Mouse (Mus musculus): ENCODE results near the gene Higd1a.

The Higd1a gene

DNA sequence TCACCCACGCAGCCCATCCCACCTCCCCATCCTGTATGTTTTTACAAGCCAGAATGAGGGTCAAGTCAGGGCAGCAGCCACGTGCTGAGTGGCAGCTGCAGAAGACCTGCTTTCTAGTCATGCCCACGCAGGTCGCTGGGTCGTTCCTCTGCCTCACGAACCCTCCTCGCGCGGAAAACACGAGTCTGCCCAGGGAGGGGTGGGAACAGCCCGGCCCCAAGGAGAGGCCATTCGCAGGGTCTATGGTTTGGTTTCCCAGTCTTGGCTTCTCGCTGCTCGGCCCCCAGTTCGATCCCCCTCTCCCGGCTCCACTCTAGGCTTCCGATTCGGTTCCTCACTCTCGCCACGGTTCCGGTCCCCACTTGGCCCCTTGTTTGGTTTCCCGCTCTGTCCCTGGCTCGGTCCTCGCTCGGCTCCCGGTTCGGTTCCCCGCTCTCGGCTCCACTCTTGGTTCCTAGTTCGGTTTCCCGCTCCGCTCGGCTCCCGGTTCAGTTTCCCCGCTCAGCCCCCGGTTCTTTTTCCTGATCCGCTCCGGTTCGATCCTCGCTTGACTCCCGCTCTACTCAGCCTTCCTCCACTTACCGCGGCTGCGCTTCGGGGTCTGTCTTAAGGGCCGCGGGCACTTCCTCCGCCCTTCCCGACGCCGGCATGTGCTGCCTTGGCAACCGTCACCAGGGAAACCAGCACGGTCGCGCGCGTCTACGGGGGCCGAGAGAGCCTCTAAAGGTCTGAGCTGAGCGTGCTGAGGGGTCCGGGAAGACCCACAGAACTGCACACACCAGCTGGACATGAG lies 19.1 kb downstream of the Higd1a start, which contains the start of gene Ccdc13:
Ccdc13 (minus strand) TSS at position 633 of the 793 bp plus-strand sequence.
- DNase-seq (ENCODE audit: low read depth), result peak; percentile 38

DNA sequence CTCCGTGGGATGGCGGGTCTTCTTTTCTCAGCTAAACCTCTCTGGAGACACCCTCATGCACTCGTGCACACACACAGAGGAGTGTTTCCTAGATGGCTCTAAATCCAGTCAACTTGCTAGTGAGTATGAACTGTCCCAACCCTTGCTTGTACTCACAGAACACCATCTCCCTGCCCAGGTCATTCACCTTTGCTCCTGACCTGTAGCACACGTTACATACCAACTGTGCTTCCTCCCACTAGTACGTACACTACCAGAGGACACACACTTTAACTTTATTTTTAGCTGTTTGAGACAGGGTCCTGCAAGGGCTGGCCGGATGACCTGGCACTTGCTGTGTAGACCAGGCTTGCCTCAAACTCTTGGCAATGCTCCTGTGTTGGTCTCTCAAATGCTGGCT lies 20.2 kb downstream of the Higd1a start:
- DNase-seq (ENCODE audit: low read depth), result no peak

DNA sequence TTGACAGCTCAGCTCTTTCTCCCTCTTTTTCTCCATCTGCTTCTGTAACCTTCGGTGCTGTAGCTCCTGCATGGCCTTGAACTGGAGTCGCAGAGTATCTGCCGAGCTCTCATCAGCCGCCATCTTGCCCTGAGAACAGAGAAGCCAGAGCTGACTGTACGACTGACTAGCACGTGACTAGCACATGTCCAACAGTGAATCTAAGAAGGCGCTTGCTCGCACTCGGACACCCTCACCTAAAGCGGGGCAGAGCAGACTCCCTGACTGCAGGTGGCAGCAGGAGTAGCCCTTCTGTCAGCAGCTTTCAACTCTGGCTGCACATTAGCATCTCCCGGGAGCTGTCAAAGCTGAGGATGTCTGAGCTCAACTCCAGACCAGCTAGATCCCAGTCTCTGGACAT lies 24.3 kb downstream of the Higd1a start:
- no peak for DNase-seq (ENCODE audit: low read depth)

DNA sequence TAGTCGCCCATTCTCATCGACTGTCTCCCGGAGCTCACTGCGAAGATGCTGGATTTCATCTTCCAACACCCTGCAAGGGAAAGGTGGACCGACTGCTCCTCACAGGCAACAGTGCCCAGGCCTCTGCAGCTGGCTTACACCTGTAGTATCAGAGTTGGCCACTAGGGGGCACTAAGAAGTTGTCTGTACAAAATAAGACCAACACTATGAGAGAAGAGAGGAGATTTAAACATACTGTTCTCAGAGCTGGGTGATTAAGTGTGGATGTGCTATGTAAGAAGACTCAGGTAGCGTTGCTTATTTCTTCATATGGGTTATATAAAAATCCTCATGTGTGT lies 27.2 kb downstream of the Higd1a start:
- peak; percentile 87 for DNase-seq (ENCODE audit: low read depth)

DNA sequence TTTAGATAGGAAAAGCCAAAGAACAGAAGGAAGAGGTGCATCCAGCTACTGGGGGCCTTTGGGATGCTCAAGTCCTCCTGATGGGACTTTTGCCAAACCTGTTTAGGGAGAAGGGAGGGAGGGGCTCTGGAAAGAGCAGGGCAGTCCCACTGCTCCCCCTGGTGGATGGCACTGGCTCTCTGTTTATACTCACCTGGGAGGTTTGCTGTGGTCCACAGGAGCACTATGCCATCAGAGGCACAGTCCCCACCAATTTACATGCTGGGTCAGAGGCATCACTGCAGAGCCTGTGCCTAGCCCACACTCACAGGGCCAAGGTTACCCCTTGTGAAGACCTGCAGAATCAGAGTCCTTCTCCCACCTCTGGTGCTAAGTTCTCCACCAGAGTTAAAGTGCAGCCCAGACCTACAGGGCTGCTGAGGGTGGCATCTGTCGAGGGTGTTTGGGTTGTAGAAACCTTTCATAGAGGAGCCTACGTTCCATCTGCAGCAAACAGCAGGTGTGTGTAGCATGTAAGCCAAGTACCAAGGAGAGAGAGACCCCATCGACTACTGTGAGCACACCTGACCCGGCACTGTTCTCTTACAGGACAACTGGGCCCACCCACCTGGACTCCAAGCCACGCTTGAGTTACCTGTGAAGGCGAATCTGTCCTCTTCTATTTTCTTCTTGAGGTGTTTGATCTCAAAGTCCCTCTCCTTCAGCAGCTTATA lies 27.8 kb downstream of the Higd1a start:
- DNase-seq (ENCODE audit: low read depth), result peak; percentile 63

DNA sequence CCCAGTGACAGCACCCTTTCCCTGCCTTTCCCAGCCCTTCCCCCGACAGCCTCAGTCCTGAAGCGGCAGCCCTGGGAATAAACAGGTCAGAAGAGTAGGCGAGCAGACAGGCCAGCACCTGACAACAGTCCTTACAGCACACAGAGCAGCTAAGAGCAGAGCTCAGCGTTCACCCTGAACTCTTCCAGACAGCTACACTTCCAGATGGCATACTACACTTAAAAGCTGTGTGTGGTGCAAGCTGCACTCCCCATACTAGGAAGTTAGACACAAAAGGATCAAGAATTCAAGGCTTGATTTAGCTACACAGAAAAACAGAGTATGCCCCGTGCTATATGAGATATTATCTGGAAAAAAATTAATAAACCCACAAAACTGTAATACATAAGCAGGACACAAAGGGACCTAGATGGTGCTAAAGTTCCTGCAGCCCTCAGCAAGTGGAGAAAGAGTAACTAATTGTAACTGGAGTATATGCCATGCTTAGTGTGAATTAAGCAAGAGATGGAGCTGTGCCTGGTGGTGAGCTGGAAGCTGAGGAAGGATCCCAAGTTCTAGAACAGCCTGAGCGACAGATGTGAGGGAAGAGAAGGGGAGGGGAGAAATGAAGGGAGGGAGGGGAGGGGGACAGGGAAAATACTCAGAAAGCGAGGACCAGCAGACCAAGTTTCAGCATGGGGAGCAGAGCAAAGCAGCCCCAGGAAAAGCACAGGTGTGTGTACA lies 28.7 kb downstream of the Higd1a start:
- no peak for DNase-seq (ENCODE audit: low read depth)

DNA sequence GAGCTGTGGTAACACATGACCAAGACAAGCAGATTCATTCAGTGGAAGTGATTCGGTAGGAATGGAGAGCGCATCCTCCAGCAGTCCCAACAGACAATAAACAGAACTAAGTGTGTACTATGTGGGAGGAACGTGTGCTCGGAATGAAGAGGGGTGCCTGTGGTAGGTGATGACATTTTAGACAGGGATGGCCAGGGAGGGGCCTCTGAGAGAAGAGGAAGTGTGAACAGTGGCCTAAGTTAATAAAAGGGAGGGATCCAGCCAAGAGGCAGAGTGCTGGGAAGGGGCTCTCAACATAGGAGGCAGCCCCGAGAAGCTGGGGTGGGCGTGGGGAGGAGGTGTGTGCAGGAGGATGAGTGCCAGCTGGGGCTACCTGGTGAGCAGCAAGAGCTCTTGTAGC lies 29.8 kb downstream of the Higd1a start:
- DNase-seq (ENCODE audit: low read depth), result no peak

DNA sequence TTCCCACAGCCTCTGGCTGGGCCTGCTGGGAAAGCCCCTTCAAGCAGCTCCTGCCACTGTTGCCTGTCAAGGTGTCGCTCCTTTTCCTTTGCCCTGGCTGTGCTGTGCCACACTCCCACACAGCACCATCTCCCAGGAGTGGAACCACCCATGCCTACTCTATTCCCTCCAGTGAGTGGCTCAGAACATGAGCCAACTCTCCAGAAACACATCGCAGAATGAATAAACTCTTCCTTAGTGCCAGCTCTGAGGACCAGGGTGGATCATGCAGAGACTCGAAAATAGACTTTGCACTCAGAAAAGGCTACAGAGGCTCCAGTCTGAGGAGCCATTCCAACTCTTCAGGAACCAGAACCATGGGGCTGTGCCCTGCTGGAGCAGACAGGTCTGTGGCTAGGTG lies 31.8 kb downstream of the Higd1a start:
- no peak for DNase-seq (ENCODE audit: low read depth)

DNA sequence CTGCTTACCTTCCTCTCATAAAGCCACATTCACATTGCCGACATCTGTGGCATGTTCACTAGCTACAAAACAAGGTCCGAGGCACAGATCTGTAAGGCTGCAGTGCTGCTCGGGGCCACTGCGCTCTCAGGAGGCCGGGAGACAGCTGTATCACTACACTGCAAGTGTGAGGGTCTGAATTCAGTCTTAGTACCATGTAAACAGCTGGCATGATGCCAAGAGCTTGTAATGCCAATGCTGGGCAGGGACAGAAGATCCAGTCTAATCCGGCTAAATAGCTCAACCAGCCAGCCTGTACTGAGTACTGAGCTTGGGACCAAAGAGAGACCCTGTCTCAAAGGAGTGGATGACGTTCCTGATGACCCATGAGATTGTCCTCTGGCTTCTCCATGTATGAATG lies 34.2 kb downstream of the Higd1a start:
- DNase-seq (ENCODE audit: low read depth), result no peak

DNA sequence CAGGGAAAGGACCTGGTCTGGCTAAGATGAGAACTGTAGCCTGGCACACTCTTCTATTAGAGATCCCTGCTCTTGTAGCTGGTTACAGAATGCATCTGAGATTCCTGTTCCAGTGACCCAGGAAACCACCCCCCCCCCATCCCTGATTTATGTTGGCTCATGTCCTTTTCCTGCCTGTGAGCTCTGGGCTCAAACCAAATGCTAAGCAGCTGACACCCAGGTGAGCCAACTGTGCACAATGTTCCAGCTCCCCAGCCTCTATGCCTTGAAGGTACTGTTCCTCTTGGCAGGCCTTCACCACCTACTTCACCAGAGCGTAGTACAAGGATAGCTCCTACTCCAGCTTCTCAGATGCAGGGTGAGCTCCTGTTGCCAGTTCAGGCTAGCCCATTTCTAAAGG lies 35.1 kb downstream of the Higd1a start:
- no peak for DNase-seq (ENCODE audit: low read depth)

DNA sequence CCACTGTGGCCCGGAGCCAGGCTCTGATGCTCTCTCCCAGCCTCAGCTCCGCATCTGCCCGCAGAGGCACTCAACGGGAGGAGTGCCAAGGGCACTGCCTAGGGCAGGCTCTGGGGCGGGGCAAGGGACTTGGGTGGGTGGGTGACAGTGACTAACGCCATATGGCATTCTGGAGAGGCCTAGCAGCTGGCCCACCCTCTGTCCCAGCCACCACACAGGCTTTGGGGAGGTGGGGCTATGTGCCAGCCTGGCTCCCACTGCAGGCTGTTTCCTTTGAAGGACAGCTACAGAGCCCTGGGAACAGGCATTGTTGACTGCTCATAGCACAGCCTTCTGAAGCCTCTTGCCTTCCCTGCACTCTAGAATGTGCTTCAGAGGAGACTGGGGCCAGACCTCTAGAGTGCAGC lies 35.6 kb downstream of the Higd1a start:
- DNase-seq (ENCODE audit: low read depth), result no peak

DNA sequence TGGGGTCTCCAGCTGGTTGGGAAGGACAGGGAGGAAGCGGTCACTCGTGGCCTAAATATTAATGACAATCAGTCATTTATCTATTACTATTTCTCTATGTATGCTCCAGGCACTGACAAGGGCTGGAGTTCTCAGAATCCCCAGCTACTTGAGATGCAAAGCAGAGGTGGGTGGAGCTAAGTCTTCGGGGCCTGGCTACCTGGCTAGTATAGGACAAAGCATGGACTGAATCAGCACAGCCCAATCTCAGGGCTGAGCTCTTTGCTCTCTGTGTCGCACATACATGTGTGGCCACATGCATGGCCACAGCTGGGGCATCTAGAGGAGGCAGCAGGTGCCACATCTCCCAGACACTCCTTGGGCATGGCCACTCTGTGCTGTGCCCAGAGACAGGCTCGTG lies 37.4 kb downstream of the Higd1a start:
- no peak for DNase-seq (ENCODE audit: low read depth)

DNA sequence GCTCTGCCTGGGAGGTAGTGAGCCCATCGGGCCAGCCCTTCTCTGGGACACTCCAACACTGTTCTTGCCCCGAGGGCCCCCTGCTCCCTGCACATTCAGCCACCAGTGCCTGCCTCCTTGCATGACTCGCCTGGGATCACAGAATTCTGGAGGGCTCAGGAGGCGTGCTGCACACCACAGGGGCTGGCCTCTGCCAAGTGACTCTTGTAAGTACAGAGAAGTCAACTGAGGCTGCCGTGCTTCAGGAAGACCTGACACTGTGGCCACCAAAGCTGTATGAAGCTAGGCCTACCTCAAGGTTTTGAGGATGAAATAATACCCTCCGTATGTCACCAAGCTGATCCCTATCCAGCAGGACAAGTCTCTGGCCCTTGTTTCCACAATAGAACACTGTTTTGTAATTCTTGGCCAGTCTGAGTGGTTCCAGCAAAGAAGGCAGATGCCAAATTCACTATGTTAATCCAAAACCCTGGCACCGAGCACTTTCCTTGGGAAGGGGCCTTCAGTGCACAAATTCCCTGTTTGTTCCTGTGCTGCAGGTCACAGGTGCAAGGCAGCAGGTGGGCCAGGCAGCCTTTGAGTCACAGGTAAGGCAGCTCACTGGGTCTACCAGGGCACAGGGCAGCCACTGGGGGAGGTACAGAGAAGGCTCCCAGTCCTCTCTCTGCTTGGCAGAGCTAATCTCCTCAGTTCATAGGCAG lies 38.2 kb downstream of the Higd1a start:
- no peak for DNase-seq (ENCODE audit: low read depth)

DNA sequence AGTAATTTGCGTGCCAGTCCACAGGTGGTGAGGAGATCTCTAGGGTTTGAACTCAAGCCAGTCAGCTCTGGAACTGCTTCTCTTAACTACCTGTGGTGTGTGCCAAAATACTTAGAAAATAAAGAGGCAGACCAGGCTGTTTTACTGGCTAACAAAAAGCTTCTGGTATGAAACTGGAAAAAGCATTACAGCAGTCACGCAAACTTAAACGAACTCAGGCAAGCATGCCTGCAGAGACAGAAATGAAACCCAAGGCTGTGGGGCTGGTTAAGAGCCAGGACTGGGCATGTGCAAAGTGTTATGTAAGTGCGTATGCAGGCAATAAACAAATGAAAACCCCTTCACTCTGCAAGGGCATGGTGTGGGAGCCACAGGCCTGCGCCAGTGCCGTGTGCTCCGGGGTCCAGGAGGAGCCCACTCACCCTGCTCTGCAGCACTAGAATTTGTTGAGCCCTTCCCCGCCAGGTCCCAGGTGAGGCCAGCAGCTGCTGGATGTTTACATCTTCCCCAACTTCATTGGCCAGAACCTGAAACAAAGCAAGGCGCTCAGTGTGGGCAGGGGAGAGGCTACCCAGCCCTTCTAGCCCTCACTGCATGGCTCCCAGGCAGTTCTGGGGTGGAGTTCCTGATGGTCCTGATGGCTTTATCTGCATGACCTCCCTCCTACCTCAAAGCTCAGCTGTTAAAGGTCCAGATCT lies 38.9 kb downstream of the Higd1a start:
- no peak for DNase-seq (ENCODE audit: low read depth)

DNA sequence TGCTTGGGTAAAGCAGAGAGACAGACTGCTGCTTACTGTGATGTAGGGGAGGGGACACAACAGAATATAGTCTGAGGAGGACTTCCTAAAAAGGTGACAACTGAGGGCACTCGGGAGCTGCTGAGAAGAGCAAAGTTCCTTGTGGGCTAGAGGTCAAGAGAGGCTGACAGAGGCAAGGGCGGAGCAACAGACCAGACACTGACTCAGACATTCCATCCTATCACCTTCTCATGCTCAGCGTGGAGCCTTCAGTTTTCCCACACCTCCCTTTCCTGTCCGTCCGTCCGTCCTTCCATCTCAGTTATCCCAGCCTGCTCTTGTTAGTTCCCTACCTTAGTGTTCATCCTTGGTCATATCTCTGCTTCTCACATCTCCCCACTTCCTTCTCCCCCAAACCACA lies 43.0 kb downstream of the Higd1a start:
- no peak for DNase-seq (ENCODE audit: low read depth)

DNA sequence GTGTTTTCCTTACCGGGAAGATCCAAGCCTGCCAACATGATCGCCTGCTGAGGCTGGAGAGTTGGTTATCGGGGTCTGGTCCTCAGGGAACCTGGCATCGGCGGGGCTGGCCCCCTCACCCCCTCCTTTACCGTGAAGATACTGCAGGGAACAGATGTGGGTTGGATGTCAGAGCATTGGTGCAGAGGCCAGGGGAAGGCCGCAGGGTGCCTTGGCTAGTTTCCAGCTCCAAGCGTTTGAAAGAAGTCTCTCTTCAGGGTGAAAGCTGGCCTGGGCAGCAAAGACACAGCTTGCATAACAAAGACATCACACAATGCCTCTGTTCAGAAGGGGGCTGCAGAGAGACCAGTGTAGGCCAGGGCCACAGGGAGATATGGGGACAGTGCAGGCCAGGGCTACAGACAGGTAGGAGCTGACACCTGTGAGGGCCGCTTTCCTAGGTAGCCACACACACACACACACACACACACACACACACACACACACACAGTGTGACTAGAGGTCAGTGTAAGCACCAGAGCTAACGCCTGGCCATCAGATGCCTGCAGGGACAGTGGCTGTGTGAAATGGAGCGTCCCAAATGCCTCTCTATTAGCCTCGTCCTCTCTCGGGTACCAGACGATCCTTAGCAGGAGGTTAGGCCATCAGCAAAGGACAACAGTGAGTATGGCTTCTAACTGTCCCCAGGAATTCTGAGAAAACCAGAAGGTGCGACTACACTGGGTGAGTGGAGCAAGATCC lies 47.9 kb downstream of the Higd1a start:
- no peak for DNase-seq (ENCODE audit: low read depth)

DNA sequence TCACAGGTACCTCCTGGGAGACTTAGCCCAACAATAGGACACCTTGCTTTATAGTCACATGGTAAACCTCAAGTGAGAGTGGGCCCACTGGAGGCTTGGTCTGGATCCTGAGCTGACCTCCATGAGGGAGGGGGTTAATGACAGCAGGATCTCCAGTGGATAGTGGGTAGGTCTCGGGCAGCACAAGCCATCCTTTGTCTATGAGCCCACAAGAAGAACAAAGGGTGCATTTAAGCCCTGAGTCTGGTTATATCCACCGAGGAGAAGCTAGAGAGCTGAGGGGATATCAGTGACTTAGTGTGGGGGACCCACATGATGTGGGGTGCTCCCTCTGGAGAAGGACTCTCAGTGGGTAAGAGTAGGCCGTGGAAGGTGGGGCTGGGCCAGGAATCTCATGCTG lies 49.7 kb downstream of the Higd1a start:
- no peak for DNase-seq (ENCODE audit: low read depth)

DNA sequence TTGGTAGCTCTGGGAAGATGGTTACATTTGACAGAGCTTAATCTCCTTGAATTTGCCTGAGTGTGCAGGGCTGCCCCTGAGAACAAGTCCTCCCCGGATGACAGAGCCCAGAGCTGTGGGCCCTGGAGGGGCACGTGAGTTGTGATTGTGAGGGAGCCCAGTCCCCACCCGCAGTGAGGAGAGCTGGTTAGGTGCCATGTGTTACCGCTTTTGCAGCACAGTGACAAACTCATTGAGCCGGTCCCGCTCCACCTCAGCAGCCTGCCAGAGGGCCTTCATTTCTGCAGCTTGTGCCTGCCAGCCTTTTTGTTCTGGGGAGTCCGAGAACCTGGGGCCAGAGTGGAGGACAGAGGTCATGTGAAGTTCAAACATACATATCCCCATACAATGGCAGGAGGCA lies 50.2 kb downstream of the Higd1a start:
- DNase-seq (ENCODE audit: low read depth), result no peak

DNA sequence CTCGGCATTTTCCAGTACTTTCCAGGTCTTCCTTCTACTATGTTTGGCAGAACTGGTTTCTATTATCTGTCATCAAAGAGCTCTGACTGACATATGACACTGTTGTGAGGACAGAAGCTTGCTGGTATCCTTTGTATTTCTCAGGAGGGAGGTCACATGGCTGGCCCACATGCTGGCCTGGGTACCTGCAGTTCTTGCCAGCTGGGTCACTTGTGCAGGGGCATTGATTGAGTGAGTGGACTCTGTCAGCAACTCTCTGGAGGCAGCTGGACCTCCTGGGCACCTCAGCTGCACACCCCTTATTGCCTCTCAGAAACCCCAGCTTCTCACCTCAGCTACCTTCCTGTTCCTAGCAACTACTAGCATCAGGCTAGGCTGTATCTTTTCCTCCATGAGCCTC lies 50.6 kb downstream of the Higd1a start:
- DNase-seq (ENCODE audit: low read depth), result no peak

DNA sequence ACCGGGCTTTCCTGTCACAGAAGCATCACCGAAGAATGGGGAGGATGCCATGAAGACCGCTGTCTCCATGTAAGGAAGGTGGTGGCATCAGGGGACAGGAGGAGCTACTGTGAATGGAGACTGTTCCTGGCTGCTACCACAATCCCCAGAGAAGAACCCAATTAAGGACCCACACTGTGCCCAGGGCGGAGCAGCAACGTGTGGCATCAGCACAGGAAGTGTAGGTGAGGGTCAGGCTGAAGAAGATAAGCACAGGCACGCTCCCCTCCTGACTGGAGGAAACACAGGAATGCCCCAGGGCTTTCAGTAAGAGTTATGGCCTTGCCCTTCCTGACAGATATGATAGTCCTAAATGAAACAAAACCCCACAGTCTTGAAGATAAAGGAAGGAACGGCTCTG lies 55.4 kb downstream of the Higd1a start:
- DNase-seq (ENCODE audit: low read depth), result no peak

DNA sequence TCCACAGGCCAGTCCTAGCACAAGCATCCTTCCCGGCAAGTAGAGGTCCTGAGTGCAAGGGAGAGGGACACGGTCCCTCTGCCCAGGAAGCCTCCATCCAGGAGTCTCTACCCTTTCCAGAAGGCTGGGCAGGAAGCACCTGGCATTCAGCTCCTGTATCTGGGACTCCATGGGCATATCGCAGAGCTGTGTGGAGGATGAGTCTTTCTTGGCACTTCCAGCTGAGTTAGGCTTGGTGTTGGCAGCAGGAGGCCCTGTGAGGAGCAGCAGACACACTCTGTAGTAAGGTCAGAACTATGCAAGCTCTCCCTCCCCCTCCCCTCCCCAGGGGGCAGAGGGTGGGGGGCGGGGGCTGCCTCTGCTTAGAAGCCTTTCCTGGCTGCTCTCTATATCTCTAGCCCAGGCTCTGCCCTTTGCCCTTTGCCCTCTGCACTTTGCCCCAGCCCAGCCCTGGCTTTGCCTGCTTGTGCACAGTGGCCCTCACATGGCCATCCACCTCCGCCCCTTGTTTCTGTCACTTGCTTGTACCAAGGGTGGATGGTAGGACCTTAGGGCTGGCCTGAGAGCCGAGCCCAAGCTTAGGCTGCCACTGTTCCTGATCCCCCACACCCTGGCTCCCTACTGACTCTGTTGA lies 59.2 kb downstream of the Higd1a start:
- no peak for DNase-seq (ENCODE audit: low read depth)

Measured in induced T-regulatory cell, adult 2 months (primary cell).